Mouse (Mus musculus) CD4-positive, CD25-positive, alpha-beta regulatory T cell, adult 4 months (primary cell): ENCODE measurements around the gene AL731706.1. TPM values are rescaled to one million over a fixed set of nuclear protein-coding genes. Genes with fewer than 3 reads are reported as not detected.

Source experiments
- ATAC-seq: one replicate; pipeline ENCODE4 v1.8.0; 2017
- polyA plus RNA-seq, 2 experiments: library from polyadenylated mRNA; unstranded; fragments of 100-300 nt; shearing (Covaris generic); gene quantifications; one replicate each; pipeline ENCODE4 v1.2.1; 2017

The AL731706.1 gene
- polyA plus RNA-seq, 2 experiments from 2014 or later, result 4.0 to 21.0 TPM

DNA sequence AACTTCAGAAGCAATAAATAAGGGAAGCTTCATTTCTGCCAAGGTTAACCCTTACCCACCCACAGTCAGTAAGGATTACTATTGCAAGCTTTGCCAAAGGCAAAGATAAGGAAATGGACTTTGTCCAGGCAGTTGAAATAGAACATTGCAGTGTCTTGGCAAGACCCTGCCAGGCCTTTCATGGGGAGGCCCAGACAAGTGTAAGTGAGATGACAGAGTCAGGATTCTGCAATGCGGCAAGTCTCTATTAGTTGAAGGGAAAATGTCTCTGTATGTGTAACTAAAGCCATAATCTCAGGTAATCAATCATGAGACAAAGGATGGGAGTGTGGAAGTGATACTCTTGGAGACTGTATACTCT, 56.5 kb downstream of the AL731706.1 start:
- ATAC-seq, result no peak

DNA sequence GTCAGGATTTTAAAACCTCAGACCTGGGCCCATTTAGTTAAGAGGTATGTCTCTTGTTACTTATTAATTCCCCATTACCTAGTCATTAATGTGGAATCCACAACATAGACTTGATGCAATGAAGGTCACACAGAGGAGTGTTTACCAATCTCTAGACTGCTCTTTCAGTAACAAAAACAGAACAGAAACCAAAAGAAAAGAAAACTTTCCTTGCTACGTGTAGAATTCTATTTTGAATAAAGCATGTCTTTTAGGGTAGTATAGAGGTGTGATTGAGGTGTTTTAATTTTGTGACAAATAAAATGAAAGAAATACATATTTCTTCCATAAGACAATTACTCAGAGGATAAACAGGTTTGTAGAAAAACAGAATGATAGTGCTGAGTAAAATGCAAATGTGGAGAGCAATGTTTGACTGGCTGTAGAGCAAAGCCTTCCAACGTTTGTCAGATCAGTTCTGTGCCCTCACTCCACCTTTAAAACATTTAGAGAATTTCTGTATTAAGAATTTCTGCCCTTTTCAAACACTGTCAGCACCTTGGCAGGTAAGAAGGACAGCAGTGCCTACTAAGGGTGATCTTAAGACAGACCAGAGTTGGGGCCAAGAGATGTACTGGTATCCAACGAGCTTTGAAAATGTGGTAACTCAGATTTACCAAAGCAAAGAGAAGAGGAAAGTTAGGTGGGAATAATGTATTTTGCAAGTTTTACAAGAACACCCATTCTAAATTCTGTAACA, 57.0 kb downstream of the AL731706.1 start:
- no peak for ATAC-seq

DNA sequence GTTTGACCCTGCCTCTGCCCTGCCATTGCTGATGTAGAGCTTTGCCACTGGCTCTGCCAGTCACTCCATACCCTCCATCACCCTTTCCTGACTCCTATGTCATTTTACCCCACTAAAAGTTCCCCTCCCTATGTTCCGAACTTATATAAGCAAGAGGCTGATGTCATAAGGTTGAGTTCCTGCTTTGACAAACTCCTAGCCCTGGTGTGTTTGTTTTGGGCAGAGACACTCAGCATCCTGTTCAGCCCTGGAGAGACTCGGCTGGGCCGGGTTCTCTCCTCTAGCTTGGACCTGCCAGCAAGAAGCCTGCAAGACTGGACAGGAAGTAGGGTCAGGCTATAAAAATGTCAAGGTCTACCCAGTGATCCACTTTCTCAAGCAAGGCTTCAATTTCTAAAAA, 58.3 kb downstream of the AL731706.1 start:
- ATAC-seq, result no peak

Other genes starting within 250 kb of the AL731706.1 start
- gene Snap25, start 177.9 kb downstream of the AL731706.1 start, polyA plus RNA-seq, result not detected
- 10 to 100 TPM in 1 of 2 experiments, not detected in 1; 12.9 TPM for gene AL731706.2, start 5.7 kb downstream of the AL731706.1 start, polyA plus RNA-seq
- 1 to 10 TPM; 5.4 to 6.2 TPM for gene Slx4ip, start 171 bp downstream of the AL731706.1 start, polyA plus RNA-seq
- gene Mkks, start within 50 bp of the AL731706.1 start, polyA plus RNA-seq, result 10 to 100 TPM; 12.2 to 23.3 TPM
- 1 to 10 TPM in 1 of 2 experiments, under 1 TPM in 1; 0.47 to 1.4 TPM for gene Jag1, start 225.3 kb upstream of the AL731706.1 start, polyA plus RNA-seq